Mouse (Mus musculus): ENCODE data around the gene Wnk4.

The Wnk4 gene

GRCm38 (mm10) chr11:101245071-101245470 is 15.3 kb upstream of the Wnk4 start:
- DNase-seq (ENCODE audit: low spot score): no peak

GRCm38 (mm10) chr11:101245855-101246701 is 14.3 kb upstream of the Wnk4 start, which contains the start of gene Ramp2:
Gene Ramp2 (plus strand): TSS chr11:101246028.
- no peak for DNase-seq (ENCODE audit: low spot score)

GRCm38 (mm10) chr11:101246702-101247012 is 13.7 kb upstream of the Wnk4 start:
- DNase-seq (ENCODE audit: low spot score): no peak

GRCm38 (mm10) chr11:101247521-101248030 is 12.8 kb upstream of the Wnk4 start:
- DNase-seq (ENCODE audit: low spot score): no peak

- DNase-seq (ENCODE audit: low spot score): peak; percentile 78
Measured at GRCm38 (mm10) chr11:101248258-101248994, 11.9 kb upstream of the Wnk4 start.

GRCm38 (mm10) chr11:101251031-101251430 is 9.3 kb upstream of the Wnk4 start:
- DNase-seq (ENCODE audit: low spot score): no peak

GRCm38 (mm10) chr11:101252941-101253340 is 7.4 kb upstream of the Wnk4 start:
- no peak for DNase-seq (ENCODE audit: low spot score)

- DNase-seq (ENCODE audit: low spot score): peak; percentile 72
Measured at GRCm38 (mm10) chr11:101253613-101254389, 6.6 kb upstream of the Wnk4 start, which contains the start of gene Vps25. Gene Vps25 (plus strand): TSS chr11:101253707.

- no peak for DNase-seq (ENCODE audit: low spot score)
Measured at GRCm38 (mm10) chr11:101255826-101256775, 4.3 kb upstream of the Wnk4 start.

GRCm38 (mm10) chr11:101259261-101259712 is 1.1 kb upstream of the Wnk4 start:
- DNase-seq (ENCODE audit: low spot score): no peak

- DNase-seq (ENCODE audit: low spot score): no peak
Measured at GRCm38 (mm10) chr11:101260826-101261380, 536 bp downstream of the Wnk4 start.

GRCm38 (mm10) chr11:101262272-101262967 is 2.1 kb downstream of the Wnk4 start:
- no peak for DNase-seq (ENCODE audit: low spot score)

- no peak for DNase-seq (ENCODE audit: low spot score)
Measured at GRCm38 (mm10) chr11:101263138-101263988, 3.0 kb downstream of the Wnk4 start.

- DNase-seq (ENCODE audit: low spot score): no peak
Measured at GRCm38 (mm10) chr11:101263989-101264280, 3.6 kb downstream of the Wnk4 start.

GRCm38 (mm10) chr11:101264954-101265471 is 4.6 kb downstream of the Wnk4 start:
- no peak for DNase-seq (ENCODE audit: low spot score)

GRCm38 (mm10) chr11:101265906-101266305 is 5.5 kb downstream of the Wnk4 start:
- no peak for DNase-seq (ENCODE audit: low spot score)

GRCm38 (mm10) chr11:101269577-101270116 is 9.3 kb downstream of the Wnk4 start:
- no peak for DNase-seq (ENCODE audit: low spot score)

- no peak for DNase-seq (ENCODE audit: low spot score)
Measured at GRCm38 (mm10) chr11:101272446-101272845, 12.1 kb downstream of the Wnk4 start.

- DNase-seq (ENCODE audit: low spot score): no peak
Measured at GRCm38 (mm10) chr11:101275309-101275708, 14.9 kb downstream of the Wnk4 start.
